Mouse (Mus musculus) kidney, postnatal 25 days (tissue): Measurements from ENCODE around the gene Abcc10.

ENCODE experiments used
- DNase-seq, 2 experiments: peaks; one replicate each; pipeline ENCODE4 v3.0.0; 2021; ENCODE audit warnings: mixed read lengths in 2 of 2

Gene Abcc10

GRCm38 (mm10) chr17:46327906-46328534 lies at the start of gene Abcc10:
Gene Abcc10 (minus strand): TSS chr17:46328352.
- peak; percentile 95 to 97 for DNase-seq

- DNase-seq: peak in 1 of 2 experiments; percentile 56
Observed at GRCm38 (mm10) chr17:46371783-46372182, 43.6 kb upstream of the Abcc10 start.

- peak; percentile 40 to 48 for DNase-seq
Observed at GRCm38 (mm10) chr17:46351026-46351700, 23.0 kb upstream of the Abcc10 start.

- DNase-seq: no peak
Observed at GRCm38 (mm10) chr17:46341208-46341607, 13.1 kb upstream of the Abcc10 start.

GRCm38 (mm10) chr17:46336475-46336874 lies 8.3 kb upstream of the Abcc10 start:
- DNase-seq: no peak

- no peak for DNase-seq
Observed at GRCm38 (mm10) chr17:46328723-46329122, 571 bp upstream of the Abcc10 start.

- no peak for DNase-seq
Observed at GRCm38 (mm10) chr17:46327413-46327905, 693 bp downstream of the Abcc10 start.

- peak in 1 of 2 experiments; percentile 45 for DNase-seq
Observed at GRCm38 (mm10) chr17:46322046-46322823, 5.9 kb downstream of the Abcc10 start.

- peak; percentile 14 to 58 for DNase-seq
Observed at GRCm38 (mm10) chr17:46320492-46320891, 7.7 kb downstream of the Abcc10 start.

GRCm38 (mm10) chr17:46315813-46316212 lies 12.3 kb downstream of the Abcc10 start:
- DNase-seq: no peak

- no peak for DNase-seq
Observed at GRCm38 (mm10) chr17:46313135-46313715, 14.9 kb downstream of the Abcc10 start.

- peak in 1 of 2 experiments; percentile 15 for DNase-seq
Observed at GRCm38 (mm10) chr17:46310515-46310914, 17.6 kb downstream of the Abcc10 start.

- peak in 1 of 2 experiments; percentile 19 for DNase-seq
Observed at GRCm38 (mm10) chr17:46309835-46310234, 18.3 kb downstream of the Abcc10 start.

- peak in 1 of 2 experiments; percentile 27 for DNase-seq
Observed at GRCm38 (mm10) chr17:46306956-46307355, 21.2 kb downstream of the Abcc10 start.

GRCm38 (mm10) chr17:46304184-46304583 lies 24.0 kb downstream of the Abcc10 start:
- peak in 1 of 2 experiments; percentile 31 for DNase-seq

GRCm38 (mm10) chr17:46301892-46302291 lies 26.3 kb downstream of the Abcc10 start:
- peak; percentile 10 to 62 for DNase-seq

GRCm38 (mm10) chr17:46298220-46298913 lies 29.8 kb downstream of the Abcc10 start:
- DNase-seq: peak; percentile 88 to 91

- DNase-seq: peak; percentile 16 to 35
Observed at GRCm38 (mm10) chr17:46297364-46298219, 30.6 kb downstream of the Abcc10 start, which contains the start of gene Dlk2. Gene Dlk2 (plus strand): TSS chr17:46297421.

- no peak for DNase-seq
Observed at GRCm38 (mm10) chr17:46297028-46297363, 31.2 kb downstream of the Abcc10 start.

- DNase-seq: peak in 1 of 2 experiments; percentile 19
Observed at GRCm38 (mm10) chr17:46296601-46297000, 31.6 kb downstream of the Abcc10 start.

GRCm38 (mm10) chr17:46287678-46288095 lies 40.5 kb downstream of the Abcc10 start:
- peak; percentile 86 to 92 for DNase-seq
